Mouse (Mus musculus) heart, adult 2 months (tissue): ENCODE measurements around the gene Hoga1.

ENCODE experiments used
- CTCF ChIP-seq: fragments of 200-600 bp; IDR thresholded peaks from 2 replicates; pipeline ENCODE4 v1.8.1; 2022; ENCODE audit warnings: antibody characterized with exemption, mild to moderate bottlenecking, moderate library complexity
- EP300 ChIP-seq: fragments of 200-500 bp; IDR thresholded peaks from 2 replicates; pipeline ENCODE4 v1.6.1; 2011; ENCODE audit warnings: low read depth, low read length, control low read depth; ENCODE audit not compliant: insufficient read depth
- POLR2A ChIP-seq: fragments of 200-500 bp; IDR thresholded peaks from 2 replicates; pipeline ENCODE4 v1.6.1; 2011; ENCODE audit warnings: mild to moderate bottlenecking, low read depth, low read length, control low read depth; ENCODE audit not compliant: insufficient read depth

DNA sequence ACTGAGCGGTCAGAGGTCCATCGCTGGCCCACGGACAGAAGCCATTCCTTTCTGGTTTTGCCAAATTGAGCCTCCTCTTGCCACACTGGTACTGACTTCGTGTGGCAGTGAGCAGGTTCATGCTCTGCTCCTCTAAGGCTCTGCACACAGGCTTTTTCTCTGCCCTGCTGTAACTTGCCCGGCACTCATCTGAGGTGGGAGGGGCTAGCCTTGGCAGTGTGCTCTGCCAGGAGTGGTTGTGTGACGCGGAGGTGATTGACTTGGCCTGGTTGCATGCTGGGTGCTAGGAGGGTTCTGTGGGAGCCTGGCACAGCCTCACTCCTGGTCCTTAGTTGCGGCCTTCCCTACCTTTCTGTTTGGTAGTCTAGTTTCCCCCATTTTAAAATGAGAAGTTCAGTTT, 75.0 kb downstream of the Hoga1 start:
- TF ChIP-seq POLR2A (no peak), CTCF (no peak), EP300 (no peak)
